ENCODE assay signal across 8 mouse cellular contexts in genomic region chr2:158228670-158229502, GRCm38 (mm10). TPM values are rescaled to one million over a fixed set of nuclear protein-coding genes. Genes with fewer than 3 reads are reported as not detected.
DNase-seq lines count a peak whose midpoint lies in the region; ATAC-seq lines count a peak whose summit lies in the region.

Gene D630003M21Rik (minus strand): TSS chr2:158229222.

- peak within 1 kb of the TSS; percentile 50 for H3K4me3 ChIP-seq in heart, embryonic 12.5 days
- H3K4me3 ChIP-seq in midbrain, embryonic 15.5 days = peak within 1 kb of the TSS; percentile 45

- H3K27ac ChIP-seq in heart, embryonic 12.5 days (ENCODE audit: poor library complexity, severe bottlenecking) = no peak within 1 kb of the TSS
- H3K27ac ChIP-seq in midbrain, embryonic 15.5 days = peak within 1 kb of the TSS; percentile 26

- DNase-seq in layer of hippocampus, adult 11-12 months (ENCODE audit: low spot score) = peak; percentile 15
- DNase-seq in layer of hippocampus, adult 9-10 months (ENCODE audit: low spot score) = no peak
- peak; percentile 37 to 60 for DNase-seq in adrenal gland, postnatal 36 days
- peak; percentile 56 for DNase-seq in kidney, postnatal 14 days
- DNase-seq in c-Kit-positive CD71-positive TER-119-positive erythroid progenitor cells, embryonic 14.5 days (ENCODE audit: low spot score) = no peak
- no peak for DNase-seq in MN1 (ENCODE audit: low spot score)

- H3K4me1 ChIP-seq in heart, embryonic 12.5 days (replicated peaks) = peaks cover 18% of the 10 kb centered on the region
- H3K4me1 ChIP-seq in midbrain, embryonic 15.5 days = peaks cover 19% of the 10 kb centered on the region

- ATAC-seq in heart, embryonic 12.5 days (ENCODE audit: insufficient number of reproducible peaks, low FRiP score) = peak; percentile 71
- ATAC-seq in midbrain, embryonic 15.5 days (replicated peaks) = peak; percentile 89

- H3K27me3 ChIP-seq in heart, embryonic 12.5 days (replicated peaks) = peaks cover 22% of the 10 kb centered on the region
- H3K27me3 ChIP-seq in midbrain, embryonic 15.5 days (replicated peaks) = no peaks in the 10 kb centered on the region

- no peaks in the 10 kb centered on the region for H3K36me3 ChIP-seq in heart, embryonic 12.5 days
- no peaks in the 10 kb centered on the region for H3K36me3 ChIP-seq in midbrain, embryonic 15.5 days (replicated peaks)

- H3K4me2 ChIP-seq in heart, embryonic 12.5 days = peak within 1 kb of the TSS; percentile 95
- H3K4me2 ChIP-seq in midbrain, embryonic 15.5 days = peak within 1 kb of the TSS; percentile 92

- 2% methylated on average over 40 of the region's 55 CpGs for WGBS in heart, embryonic 12.5 days
- under 1% methylated on average over 36 of the region's 55 CpGs for WGBS in midbrain, embryonic 15.5 days

- peak within 1 kb of the TSS; percentile 64 for H3K9ac ChIP-seq in heart, embryonic 12.5 days
- H3K9ac ChIP-seq in midbrain, embryonic 15.5 days = peak within 1 kb of the TSS; percentile 32

- no peaks in the 10 kb centered on the region for H3K9me3 ChIP-seq in heart, embryonic 12.5 days (replicated peaks)
- H3K9me3 ChIP-seq in midbrain, embryonic 15.5 days = no peaks in the 10 kb centered on the region

RNA-seq across cellular contexts. Expression of gene D630003M21Rik, which starts in this region (rescaled TPM):
- total RNA-seq in adrenal gland, postnatal 36 days (2021) = 1 to 10 TPM; 1.7 TPM
- 1.1 and 1.5 TPM in 2 replicates for polyA plus RNA-seq in heart, embryonic 12.5 days (2016; fragmentation: Nextera tagmentation; extraction: Ambion mirVana)
- 1.6 TPM in 2 replicates for polyA plus RNA-seq in midbrain, embryonic 15.5 days (2015; fragmentation: Nextera tagmentation; extraction: Ambion mirVana)

Comparison
In these comparisons a context has a peak if more than half of its experiments do, and no peak if none do; other contexts are left out.
1. DNase-seq: peak in layer of hippocampus, adult 11-12 months (single experiment), adrenal gland, postnatal 36 days (2 of 2) and kidney, postnatal 14 days (single experiment); none in layer of hippocampus, adult 9-10 months (single experiment), c-Kit-positive CD71-positive TER-119-positive erythroid progenitor cells, embryonic 14.5 days (single experiment) and MN1 (single experiment).